Mouse (Mus musculus) hindbrain, embryonic 11.5 days (tissue): ENCODE measurements around the gene Fmc1. TPM values are rescaled to one million over a fixed set of nuclear protein-coding genes. Genes with fewer than 3 reads are reported as not detected.

Experiments
- polyA plus RNA-seq: library from polyadenylated mRNA; unstranded; fragments of >200 nt; fragmentation: Nextera tagmentation; extraction: Ambion mirVana; gene quantifications from 2 replicates; pipeline ENCODE4 v1.2.1, GENCODE M21; 2014

The Fmc1 gene
- polyA plus RNA-seq, 1 experiment from 2014 or later, result 124 TPM

Other genes starting within 250 kb of the Fmc1 start
- 13.9 and 14.9 TPM in 2 replicates for gene Zc3hav1l, start 234.2 kb upstream of the Fmc1 start, polyA plus RNA-seq
- gene Zc3hav1, start 178.9 kb upstream of the Fmc1 start, polyA plus RNA-seq, result 1.7 and 1.9 TPM in 2 replicates
- gene Ttc26, start 152.0 kb upstream of the Fmc1 start, polyA plus RNA-seq, result 14.3 and 14.8 TPM in 2 replicates
- gene Ubn2, start 99.6 kb upstream of the Fmc1 start, polyA plus RNA-seq, result 19.6 and 27.8 TPM in 2 replicates
- gene Luc7l2, start 17.8 kb downstream of the Fmc1 start, polyA plus RNA-seq, result 38.0 and 52.6 TPM in 2 replicates
- gene Klrg2, start 103.7 kb downstream of the Fmc1 start, polyA plus RNA-seq, result 0.08 and 0.14 TPM in 2 replicates
- gene Clec2l, start 129.6 kb downstream of the Fmc1 start, polyA plus RNA-seq, result 1.7 and 2.2 TPM in 2 replicates